Mouse (Mus musculus) layer of hippocampus, adult 11-12 months (tissue): ENCODE data around the gene Zfp385a.

Experiments
- DNase-seq: peaks from one replicate; pipeline ENCODE4 v3.0.0; 2022; ENCODE audit warnings: low spot score

Gene Zfp385a

DNA sequence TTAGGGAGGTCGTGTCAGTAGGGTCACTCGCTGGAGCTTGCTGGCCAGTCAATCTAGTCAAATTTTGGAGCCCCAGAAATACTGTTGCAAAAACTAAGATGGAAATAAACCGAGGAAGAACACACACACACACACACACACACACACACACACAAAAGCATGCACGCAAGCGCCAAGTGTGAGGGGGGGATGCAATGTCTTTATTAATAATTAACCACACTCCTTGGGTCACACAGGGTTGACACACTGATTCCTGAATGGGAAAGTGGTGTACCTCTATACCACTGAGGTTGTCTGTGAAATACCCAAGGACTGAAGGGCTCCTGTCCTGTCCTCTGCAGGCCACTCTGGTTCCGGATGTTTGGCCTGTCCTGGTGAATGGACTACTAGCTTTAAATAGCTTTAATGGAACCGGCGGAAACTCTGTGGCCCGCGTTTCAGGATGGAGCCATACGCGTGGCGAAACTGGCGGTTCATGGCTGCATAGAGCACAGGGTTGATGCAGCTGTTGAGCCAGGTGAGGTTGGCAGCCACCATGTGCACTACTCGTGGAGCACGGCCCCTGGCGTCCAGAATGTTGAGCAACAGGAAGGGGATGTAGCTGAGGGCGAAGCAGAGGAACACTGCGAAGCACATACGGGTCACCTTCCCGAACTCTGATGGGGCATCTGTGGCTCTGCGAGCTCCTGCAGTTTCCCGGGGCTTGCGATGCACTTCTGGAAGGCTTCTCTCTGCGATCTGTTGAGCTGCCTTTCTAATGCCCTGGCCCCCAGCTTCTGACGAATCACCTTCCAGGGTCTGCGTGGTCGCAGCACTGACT is 31.6 kb downstream of the Zfp385a start:
- no peak for DNase-seq

DNA sequence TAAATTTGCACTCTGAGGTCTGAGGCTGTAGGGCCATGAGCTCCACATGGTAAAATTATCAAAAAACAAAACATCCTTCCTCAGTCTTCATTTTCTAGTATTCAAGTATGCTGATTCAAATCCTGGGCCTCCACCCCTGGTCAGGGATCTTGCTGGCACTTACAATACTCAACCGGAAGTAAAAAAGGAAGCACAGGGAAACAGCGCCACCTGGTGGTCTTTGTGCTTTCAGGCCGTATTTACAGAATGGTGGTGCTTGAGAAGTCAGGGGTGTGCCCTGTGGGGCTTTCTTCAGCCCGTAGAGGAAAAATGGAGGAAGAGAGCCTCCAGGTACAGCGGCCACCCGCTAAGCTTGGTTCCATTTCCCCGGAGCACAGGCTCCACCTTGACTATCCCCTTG is 32.8 kb downstream of the Zfp385a start:
- DNase-seq: peak; percentile 95

GRCm38 (mm10) chr15:103305792-103306645 is 33.9 kb downstream of the Zfp385a start:
- DNase-seq: no peak

DNA sequence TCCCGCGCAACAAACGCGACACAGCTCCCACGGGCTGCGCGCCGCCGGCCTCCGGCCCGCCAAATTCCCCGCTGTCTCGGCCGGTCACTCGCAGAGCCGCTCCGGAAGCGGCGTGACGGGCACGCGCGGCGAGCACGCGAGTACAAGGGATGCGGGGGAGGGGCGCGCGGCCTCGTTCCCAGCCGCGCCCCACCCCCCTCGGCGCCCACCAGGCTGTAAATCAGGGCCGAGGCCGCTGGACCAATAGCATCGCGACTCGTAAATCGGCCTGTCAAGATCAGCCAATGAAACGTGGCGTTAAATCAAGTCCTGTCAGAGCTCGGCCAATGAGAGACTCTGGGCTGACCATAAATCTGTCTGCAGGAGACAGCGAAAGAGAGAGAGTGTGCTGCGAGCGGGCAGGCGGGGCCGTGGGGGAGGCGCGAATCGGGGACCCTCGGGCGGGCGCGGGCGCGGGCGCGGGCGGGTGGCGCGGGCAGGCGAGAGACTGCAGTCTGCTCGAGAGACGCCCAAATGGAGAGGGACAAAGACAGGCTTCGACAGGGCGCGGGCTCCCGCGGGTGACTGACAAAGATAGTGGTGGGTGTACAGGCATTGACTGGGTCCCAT is 34.7 kb downstream of the Zfp385a start:
- peak; percentile 98 for DNase-seq

DNA sequence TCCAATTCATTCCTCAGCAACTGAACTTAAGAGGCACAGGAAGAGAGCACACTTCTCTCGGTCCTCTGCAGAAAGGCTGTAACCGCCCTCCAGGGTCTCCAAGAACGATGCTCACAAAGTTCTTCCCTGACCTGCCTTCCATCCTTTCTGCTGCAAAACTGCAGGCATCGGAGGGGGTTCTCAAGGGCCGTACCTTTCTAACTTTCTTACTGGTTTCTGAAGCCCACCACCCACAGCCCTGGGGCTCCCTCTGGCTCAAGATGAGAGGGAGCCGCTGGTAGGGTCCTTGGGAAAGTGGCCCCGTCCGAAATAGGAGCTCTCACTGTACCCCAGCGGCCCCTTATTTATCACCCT is 35.3 kb downstream of the Zfp385a start:
- DNase-seq: no peak

- DNase-seq: no peak
Measured at GRCm38 (mm10) chr15:103303916-103304615, 35.8 kb downstream of the Zfp385a start.

DNA sequence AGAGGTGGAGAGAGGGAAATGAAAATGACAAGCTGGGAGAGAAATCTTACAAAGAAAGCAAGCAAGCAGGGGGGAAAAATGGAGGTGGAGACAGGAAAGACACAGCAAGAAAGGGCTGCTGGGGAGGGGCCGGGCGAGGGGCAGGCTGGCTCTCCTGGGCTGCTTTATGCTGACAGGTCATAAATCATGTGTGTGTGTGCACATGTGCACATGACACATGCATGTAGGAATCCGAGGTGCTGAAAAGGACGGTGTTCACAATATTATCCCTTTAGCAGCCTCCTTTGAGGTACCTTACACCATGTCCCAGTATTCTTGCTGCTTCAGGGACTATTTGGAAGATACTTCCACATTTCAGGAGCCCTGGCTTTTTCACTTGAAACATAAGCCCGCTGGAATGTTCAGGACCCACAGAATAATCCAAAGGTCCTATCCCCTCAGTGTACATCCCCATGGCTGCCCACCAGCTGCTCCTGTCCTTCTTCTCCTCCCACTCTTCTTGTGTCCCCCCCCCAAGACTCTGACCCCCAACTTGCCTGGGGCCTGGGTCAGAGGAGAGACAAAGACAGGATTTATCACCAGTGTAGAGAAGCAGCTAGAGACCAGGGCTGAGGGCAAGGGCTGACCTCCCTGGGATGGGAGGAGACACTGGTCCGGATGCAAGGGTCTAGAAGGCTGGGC is 37.4 kb downstream of the Zfp385a start:
- DNase-seq: no peak

DNA sequence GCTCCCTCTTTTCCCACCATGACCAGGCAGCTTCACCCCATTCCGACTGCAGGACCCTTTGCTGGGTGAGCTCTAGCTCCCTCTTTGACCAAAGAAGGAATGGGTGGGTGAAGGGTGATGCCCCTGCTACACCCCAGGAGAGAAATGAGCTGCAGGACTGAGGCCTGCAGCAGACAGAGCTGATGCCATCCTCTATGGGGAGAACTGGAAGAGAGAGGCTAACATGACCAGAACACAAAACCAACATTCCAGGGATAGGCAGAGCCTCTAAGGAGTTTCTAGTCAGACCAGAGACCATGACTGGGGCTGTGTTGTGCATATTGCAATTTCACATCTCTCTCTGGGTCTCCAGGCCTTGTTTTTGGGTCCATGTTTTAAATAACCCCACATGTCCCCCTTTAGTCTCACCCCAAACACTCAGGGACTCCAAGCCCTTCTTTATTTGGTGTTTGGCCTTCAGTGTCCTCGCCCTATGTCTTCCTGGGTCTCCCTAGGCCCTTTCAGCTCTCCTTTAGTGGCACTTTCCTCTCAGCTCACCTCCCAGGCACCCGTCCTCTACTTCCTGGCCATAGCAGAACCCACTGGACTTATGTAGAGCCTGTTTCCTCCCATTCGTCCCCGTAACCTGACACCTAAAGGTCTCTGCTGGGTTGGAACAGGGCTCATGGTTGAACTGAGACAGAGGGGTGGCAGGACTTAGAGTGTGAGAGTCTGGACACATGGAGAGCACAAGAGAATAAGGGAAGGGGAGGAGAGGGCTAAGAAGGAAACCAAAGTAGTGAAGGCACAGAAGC is 38.1 kb downstream of the Zfp385a start:
- no peak for DNase-seq

GRCm38 (mm10) chr15:103301046-103301445 is 38.8 kb downstream of the Zfp385a start:
- DNase-seq: no peak

- DNase-seq: no peak
Measured at GRCm38 (mm10) chr15:103300560-103300959, 39.3 kb downstream of the Zfp385a start.

- no peak for DNase-seq
Measured at GRCm38 (mm10) chr15:103300067-103300471, 39.8 kb downstream of the Zfp385a start.

- DNase-seq: no peak
Measured at GRCm38 (mm10) chr15:103299644-103300043, 40.2 kb downstream of the Zfp385a start.

DNA sequence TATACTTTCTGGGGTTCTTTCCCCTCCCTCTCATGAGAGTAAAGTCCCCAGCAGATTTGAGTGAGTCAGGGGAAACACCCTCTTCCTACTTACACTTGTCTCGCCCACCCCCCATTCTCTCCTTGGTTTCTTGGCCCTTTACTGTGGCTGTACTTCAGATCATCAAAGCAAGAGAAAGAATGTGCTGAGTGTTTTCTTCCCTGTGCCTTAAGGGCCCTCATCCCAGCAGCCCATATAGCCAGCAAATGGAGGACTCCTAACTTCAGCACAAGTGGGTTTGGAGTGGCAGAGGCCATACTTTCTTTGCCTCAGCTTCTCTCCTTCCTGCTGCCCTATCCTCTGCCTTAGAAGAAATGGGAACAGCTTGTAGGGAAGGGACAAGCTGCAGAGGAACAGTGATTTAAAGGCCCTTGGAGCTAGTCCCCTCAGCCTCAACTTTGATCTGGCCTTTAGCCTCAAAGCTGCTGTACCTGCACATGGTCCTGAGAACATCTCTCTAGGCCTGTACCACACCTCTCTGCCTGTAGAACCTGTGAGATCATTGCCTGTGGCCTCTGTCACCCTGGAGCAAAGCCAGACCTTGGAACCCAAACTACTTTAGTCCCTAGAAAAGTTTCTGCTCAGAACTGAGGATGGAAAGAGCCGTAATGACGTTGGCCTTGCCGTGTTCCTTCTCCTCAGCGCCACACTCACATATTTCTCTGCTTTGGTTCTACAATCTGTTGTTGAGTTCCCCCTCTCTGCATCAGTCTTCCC is 40.9 kb downstream of the Zfp385a start:
- DNase-seq: no peak

DNA sequence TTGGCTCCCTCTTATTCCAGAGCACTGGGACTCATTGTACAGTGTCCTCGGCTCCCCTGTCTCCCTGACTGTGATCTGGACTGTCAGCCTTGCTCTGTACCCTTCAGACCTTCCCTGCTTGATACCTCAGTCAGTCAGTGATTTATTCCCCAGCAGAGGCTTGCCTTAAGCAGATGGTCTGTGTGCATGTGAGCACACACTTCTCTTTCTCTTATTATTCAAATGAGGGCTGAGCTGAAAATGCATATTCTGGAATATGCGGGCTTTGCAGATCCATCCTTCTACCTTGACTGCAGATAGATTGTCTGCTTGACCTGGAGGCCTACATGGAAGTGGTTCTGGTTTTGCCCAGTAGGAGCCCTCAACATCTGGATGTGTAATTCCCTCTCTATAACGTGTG is 41.9 kb downstream of the Zfp385a start:
- DNase-seq: no peak

- DNase-seq: no peak
Measured at GRCm38 (mm10) chr15:103297313-103297712, 42.6 kb downstream of the Zfp385a start.

DNA sequence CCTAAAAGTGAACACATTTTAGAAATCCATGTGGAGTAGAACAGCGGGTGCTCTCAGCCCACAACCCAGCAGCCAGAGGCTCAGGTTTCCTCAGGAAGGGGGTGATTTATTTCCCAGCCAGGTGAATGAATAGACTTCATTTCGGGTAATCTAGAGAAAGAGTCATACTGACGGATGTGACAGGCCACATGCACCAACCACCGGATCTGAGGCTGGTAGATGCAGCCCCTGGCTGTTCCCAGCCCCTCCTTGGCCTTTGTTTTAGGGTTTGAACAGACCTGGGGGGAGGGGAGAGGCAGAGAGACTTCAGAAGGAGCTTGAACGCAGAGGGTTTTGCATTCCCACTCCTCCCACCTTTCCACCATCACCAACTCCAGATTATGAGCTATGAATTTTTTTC is 44.0 kb downstream of the Zfp385a start:
- no peak for DNase-seq

DNA sequence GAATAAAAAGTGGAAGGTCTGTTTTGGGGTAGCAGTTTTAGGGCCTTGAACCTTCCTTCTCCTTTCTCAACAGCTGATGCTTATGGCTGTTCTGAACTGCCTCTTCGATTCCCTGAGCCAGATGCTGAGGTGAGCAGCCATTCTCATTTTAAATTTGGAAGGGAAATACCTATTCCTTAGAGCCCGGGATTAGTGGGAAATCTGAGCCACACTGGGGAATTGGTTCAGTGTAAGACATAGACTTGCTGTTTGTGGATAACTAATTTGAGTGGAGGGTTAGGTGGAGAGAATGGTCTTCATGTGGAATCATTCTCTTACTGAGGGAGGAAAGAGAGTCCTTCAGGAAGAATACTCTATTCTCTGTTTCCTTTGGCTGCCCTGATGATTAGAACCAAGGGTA is 45.2 kb downstream of the Zfp385a start:
- no peak for DNase-seq

GRCm38 (mm10) chr15:103293375-103293774 is 46.5 kb downstream of the Zfp385a start:
- DNase-seq: no peak

GRCm38 (mm10) chr15:103292673-103293345 is 47.1 kb downstream of the Zfp385a start:
- no peak for DNase-seq
